Mouse (Mus musculus): ENCODE data around the gene Olfr466.

The Olfr466 gene

GRCm38 (mm10) chr13:65127063-65127847 is 22.8 kb upstream of the Olfr466 start:
- H3K36me3 ChIP-seq (ENCODE audit: insufficient read depth, low read length) = no peaks in the 10 kb centered on the region
- H3K4me1 ChIP-seq (replicated peaks; ENCODE audit: low read depth, low read length) = no peaks in the 10 kb centered on the region
- H3K27me3 ChIP-seq (ENCODE audit: insufficient read depth, low read length) = no peaks in the 10 kb centered on the region
- H3K4me3 ChIP-seq (replicated peaks; ENCODE audit: low read length) = no peak overlapping the region
- H3K9me3 ChIP-seq (ENCODE audit: low read length) = no peaks in the 10 kb centered on the region
- TF ChIP-seq CTCF (conservative IDR thresholded peaks at IDR 0.05; ENCODE audit: low read length) (no peak), POU5F1 (IDR thresholded peaks at IDR 0.05; ENCODE audit: borderline replicate concordance, low read length) (no peak), NANOG (IDR thresholded peaks at IDR 0.05; ENCODE audit: borderline replicate concordance, low read length) (no peak)

GRCm38 (mm10) chr13:65137789-65138188 is 12.3 kb upstream of the Olfr466 start, which contains the start of gene Olfr465-ps1:
Gene Olfr465-ps1 (plus strand): TSS chr13:65138089.
- Histone ChIP-seq H3K36me3 (ENCODE audit: insufficient read depth, low read length) (no peaks in the 10 kb centered on the region), H3K4me1 (replicated peaks; ENCODE audit: low read depth, low read length) (no peaks in the 10 kb centered on the region), H3K4me3 (replicated peaks; ENCODE audit: low read length) (no peak within 1 kb of the TSS), H3K9me3 (ENCODE audit: low read length) (no peaks in the 10 kb centered on the region), H3K27me3 (ENCODE audit: insufficient read depth, low read length) (no peaks in the 10 kb centered on the region)
- no peak for TF ChIP-seq NANOG (IDR thresholded peaks at IDR 0.05; ENCODE audit: borderline replicate concordance, low read length)
- no peak for TF ChIP-seq CTCF (conservative IDR thresholded peaks at IDR 0.05; ENCODE audit: low read length)
- no peak for TF ChIP-seq POU5F1 (IDR thresholded peaks at IDR 0.05; ENCODE audit: borderline replicate concordance, low read length)

- H3K9me3 ChIP-seq (ENCODE audit: low read length) = no peaks in the 10 kb centered on the region
- no peaks in the 10 kb centered on the region for H3K36me3 ChIP-seq (ENCODE audit: insufficient read depth, low read length)
- TF ChIP-seq NANOG (IDR thresholded peaks at IDR 0.05; ENCODE audit: borderline replicate concordance, low read length) = peak; percentile 95
- TF ChIP-seq CTCF (conservative IDR thresholded peaks at IDR 0.05; ENCODE audit: low read length) = no peak
- H3K4me3 ChIP-seq (replicated peaks; ENCODE audit: low read length) = no peak overlapping the region
- peaks cover 18% of the 10 kb centered on the region for H3K4me1 ChIP-seq (replicated peaks; ENCODE audit: low read depth, low read length)
- peaks cover 8% of the 10 kb centered on the region for H3K27me3 ChIP-seq (ENCODE audit: insufficient read depth, low read length)
These were observed 24.1 kb downstream of the Olfr466 start for GRCm38 (mm10) chr13:65174102-65174501.

- no peaks in the 10 kb centered on the region for H3K9me3 ChIP-seq (ENCODE audit: low read length)
- H3K4me1 ChIP-seq (replicated peaks; ENCODE audit: low read depth, low read length) = peaks cover 18% of the 10 kb centered on the region
- peak overlapping the region; percentile 81 for H3K4me3 ChIP-seq (replicated peaks; ENCODE audit: low read length)
- no peaks in the 10 kb centered on the region for H3K36me3 ChIP-seq (ENCODE audit: insufficient read depth, low read length)
- peaks cover 8% of the 10 kb centered on the region for H3K27me3 ChIP-seq (ENCODE audit: insufficient read depth, low read length)
- TF ChIP-seq CTCF (conservative IDR thresholded peaks at IDR 0.05; ENCODE audit: low read length) = peak; percentile 64
- no peak for TF ChIP-seq NANOG (IDR thresholded peaks at IDR 0.05; ENCODE audit: borderline replicate concordance, low read length)
- no peak for TF ChIP-seq POU5F1 (IDR thresholded peaks at IDR 0.05; ENCODE audit: borderline replicate concordance, low read length)
These were observed 25.9 kb downstream of the Olfr466 start for GRCm38 (mm10) chr13:65175734-65176471.

GRCm38 (mm10) chr13:65176472-65177091 is 26.5 kb downstream of the Olfr466 start:
- peak overlapping the region; percentile 67 for H3K4me3 ChIP-seq (replicated peaks; ENCODE audit: low read length)
- no peaks in the 10 kb centered on the region for H3K9me3 ChIP-seq (ENCODE audit: low read length)
- peaks cover 18% of the 10 kb centered on the region for H3K4me1 ChIP-seq (replicated peaks; ENCODE audit: low read depth, low read length)
- peaks cover 8% of the 10 kb centered on the region for H3K27me3 ChIP-seq (ENCODE audit: insufficient read depth, low read length)
- TF ChIP-seq NANOG (IDR thresholded peaks at IDR 0.05; ENCODE audit: borderline replicate concordance, low read length) (no peak), CTCF (conservative IDR thresholded peaks at IDR 0.05; ENCODE audit: low read length) (no peak), POU5F1 (IDR thresholded peaks at IDR 0.05; ENCODE audit: borderline replicate concordance, low read length) (no peak)
- no peaks in the 10 kb centered on the region for H3K36me3 ChIP-seq (ENCODE audit: insufficient read depth, low read length)

GRCm38 (mm10) chr13:65200667-65201066 is 50.6 kb downstream of the Olfr466 start:
- TF ChIP-seq CTCF (conservative IDR thresholded peaks at IDR 0.05; ENCODE audit: low read length) (no peak), POU5F1 (IDR thresholded peaks at IDR 0.05; ENCODE audit: borderline replicate concordance, low read length) (no peak), NANOG (IDR thresholded peaks at IDR 0.05; ENCODE audit: borderline replicate concordance, low read length) (no peak)
- no peak overlapping the region for H3K4me3 ChIP-seq (replicated peaks; ENCODE audit: low read length)
- peaks cover 4% of the 10 kb centered on the region; the same call in 1 of the 2 replicates for H3K4me1 ChIP-seq (replicated peaks; ENCODE audit: low read depth, low read length)
- no peaks in the 10 kb centered on the region for H3K27me3 ChIP-seq (ENCODE audit: insufficient read depth, low read length)
- H3K36me3 ChIP-seq (ENCODE audit: insufficient read depth, low read length) = no peaks in the 10 kb centered on the region
- H3K9me3 ChIP-seq (ENCODE audit: low read length) = no peaks in the 10 kb centered on the region

Data from E14TG2a.4 (cell line).